Mouse (Mus musculus) intestine, embryonic 15.5 days (tissue): ENCODE data around the gene Armh1. TPM values are rescaled to one million over a fixed set of nuclear protein-coding genes. Genes with fewer than 3 reads are reported as not detected.
A peak's percentile ranks its signal among the peaks of the same experiment; 100 is the strongest.

Experiments used
- ATAC-seq: fragments of 200-750 bp; cut with Nextera tagmentation; 2 replicates; pipeline ENCODE4 v1.8.0; 2017; ENCODE audit warnings: moderate TSS enrichment, moderate library complexity
- H3K27ac ChIP-seq: fragments of 300-500 bp; sonication (generic); 2 replicates; pipeline ENCODE4 v1.5.1; 2015; ENCODE audit warnings: mild to moderate bottlenecking, inconsistent platforms
- H3K27me3 ChIP-seq: fragments of 300-500 bp; sonication (generic); replicated peaks from 2 replicates; pipeline ENCODE4 v1.6.1; 2015; ENCODE audit warnings: inconsistent platforms
- H3K36me3 ChIP-seq: fragments of 300-500 bp; sonication (generic); 2 replicates; pipeline ENCODE4 v1.6.1; 2015; ENCODE audit warnings: inconsistent platforms
- H3K4me1 ChIP-seq: fragments of 300-500 bp; sonication (generic); replicated peaks from 2 replicates; pipeline ENCODE4 v1.6.1; 2015; ENCODE audit warnings: inconsistent platforms
- H3K4me2 ChIP-seq: fragments of 300-500 bp; sonication (generic); replicated peaks from 2 replicates; pipeline ENCODE4 v1.6.1; 2015; ENCODE audit warnings: mild to moderate bottlenecking, inconsistent platforms
- H3K4me3 ChIP-seq: fragments of 300-500 bp; sonication (generic); replicated peaks from 2 replicates; pipeline ENCODE4 v1.5.1; 2015; ENCODE audit warnings: inconsistent platforms
- H3K9ac ChIP-seq: fragments of 300-500 bp; sonication (generic); 2 replicates; pipeline ENCODE4 v1.6.1; 2015; ENCODE audit warnings: inconsistent platforms
- H3K9me3 ChIP-seq: fragments of 300-500 bp; sonication (generic); 2 replicates; pipeline ENCODE4 v1.6.1; 2016; ENCODE audit warnings: inconsistent platforms
- WGBS: fragments of 180-500 bp; shearing (Covaris S2); methylation state at CpG from one replicate; pipeline ENCODE4 v1.1.7; 2015; 5-methylcytosine and 5-hydroxymethylcytosine counted together
- polyA plus RNA-seq: library from polyadenylated mRNA; unstranded; fragments of >200 nt; fragmentation: Nextera tagmentation; extraction: Ambion mirVana; gene quantifications from 2 replicates; pipeline ENCODE4 v1.2.1, GENCODE M21; 2015

Armh1 gene
- polyA plus RNA-seq, 1 experiment from 2014 or later = 0.19 TPM

GRCm38 (mm10) chr4:117280397-117280930 is 28.5 kb upstream of the Armh1 start:
- H3K36me3 ChIP-seq = peaks cover 19% of the 10 kb centered on the region
- H3K27me3 ChIP-seq = no peaks in the 10 kb centered on the region
- no peak overlapping the region for H3K4me2 ChIP-seq
- no peaks in the 10 kb centered on the region for H3K9me3 ChIP-seq
- no peak overlapping the region for H3K9ac ChIP-seq
- H3K4me1 ChIP-seq = peaks cover 44% of the 10 kb centered on the region
- 84% methylated on average over 8 of the region's 8 CpGs for WGBS
- no peak overlapping the region for H3K4me3 ChIP-seq
- H3K27ac ChIP-seq = no peak overlapping the region
- no peak for ATAC-seq

DNA sequence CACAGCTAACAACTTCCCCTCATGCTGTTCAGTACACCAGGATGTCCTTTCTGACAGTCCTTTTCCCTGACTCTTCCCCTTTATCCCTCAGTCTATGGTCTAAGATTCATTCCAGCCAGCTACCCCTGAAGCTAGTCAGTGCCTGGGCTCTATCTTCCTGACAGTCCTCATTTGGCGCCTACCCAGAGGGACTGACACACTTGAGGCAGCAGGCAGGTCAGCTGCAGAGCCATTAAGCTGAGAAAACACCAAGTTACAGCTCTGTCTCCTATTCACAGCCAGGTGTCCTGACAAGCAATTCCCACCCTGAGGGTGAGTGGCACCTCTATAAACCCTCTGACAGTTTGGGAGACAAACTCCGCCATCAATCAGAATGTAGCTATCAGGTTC is 27.3 kb upstream of the Armh1 start:
- ATAC-seq = no peak
- no peak overlapping the region for H3K27ac ChIP-seq
- H3K27me3 ChIP-seq = no peaks in the 10 kb centered on the region
- H3K9me3 ChIP-seq = no peaks in the 10 kb centered on the region; the same call in 1 of the 2 replicates
- no peak overlapping the region for H3K9ac ChIP-seq
- peaks cover 32% of the 10 kb centered on the region for H3K4me1 ChIP-seq
- no peak overlapping the region for H3K4me3 ChIP-seq
- peaks cover 22% of the 10 kb centered on the region for H3K36me3 ChIP-seq
- WGBS = 61% methylated on average over 2 of the region's 2 CpGs
- H3K4me2 ChIP-seq = no peak overlapping the region

GRCm38 (mm10) chr4:117278381-117279252 is 26.7 kb upstream of the Armh1 start:
- Histone ChIP-seq H3K4me2 (no peak overlapping the region), H3K27me3 (no peaks in the 10 kb centered on the region), H3K4me1 (peaks cover 25% of the 10 kb centered on the region), H3K4me3 (no peak overlapping the region), H3K9ac (no peak overlapping the region), H3K9me3 (no peaks in the 10 kb centered on the region; the same call in 1 of the 2 replicates), H3K27ac (no peak overlapping the region), H3K36me3 (peaks cover 26% of the 10 kb centered on the region)
- no peak for ATAC-seq
- 76% methylated on average over 10 of the region's 10 CpGs for WGBS

GRCm38 (mm10) chr4:117277687-117278086 is 25.8 kb upstream of the Armh1 start:
- ATAC-seq = no peak
- no peak overlapping the region for H3K4me2 ChIP-seq
- H3K4me1 ChIP-seq = peaks cover 23% of the 10 kb centered on the region
- 89% methylated on average over 7 of the region's 7 CpGs for WGBS
- no peaks in the 10 kb centered on the region for H3K27me3 ChIP-seq
- H3K9me3 ChIP-seq = no peaks in the 10 kb centered on the region; the same call in 1 of the 2 replicates
- no peak overlapping the region for H3K9ac ChIP-seq
- no peak overlapping the region for H3K27ac ChIP-seq
- H3K4me3 ChIP-seq = no peak overlapping the region
- H3K36me3 ChIP-seq = peaks cover 30% of the 10 kb centered on the region

GRCm38 (mm10) chr4:117277021-117277420 is 25.1 kb upstream of the Armh1 start:
- Histone ChIP-seq H3K27me3 (no peaks in the 10 kb centered on the region), H3K36me3 (peaks cover 34% of the 10 kb centered on the region), H3K9me3 (no peaks in the 10 kb centered on the region; the same call in 1 of the 2 replicates), H3K27ac (no peak overlapping the region), H3K9ac (no peak overlapping the region), H3K4me2 (no peak overlapping the region), H3K4me3 (no peak overlapping the region), H3K4me1 (peaks cover 29% of the 10 kb centered on the region)
- no peak for ATAC-seq
- 81% methylated on average over 13 of the region's 13 CpGs for WGBS

- Histone ChIP-seq H3K9me3 (no peaks in the 10 kb centered on the region; the same call in 1 of the 2 replicates), H3K27ac (no peak overlapping the region), H3K9ac (no peak overlapping the region), H3K4me1 (peaks cover 32% of the 10 kb centered on the region), H3K27me3 (no peaks in the 10 kb centered on the region), H3K36me3 (peaks cover 39% of the 10 kb centered on the region), H3K4me2 (no peak overlapping the region), H3K4me3 (no peak overlapping the region)
- ATAC-seq = no peak
- WGBS = 55% methylated on average over 17 of the region's 17 CpGs
Measured at GRCm38 (mm10) chr4:117276281-117276711, 24.4 kb upstream of the Armh1 start.

DNA sequence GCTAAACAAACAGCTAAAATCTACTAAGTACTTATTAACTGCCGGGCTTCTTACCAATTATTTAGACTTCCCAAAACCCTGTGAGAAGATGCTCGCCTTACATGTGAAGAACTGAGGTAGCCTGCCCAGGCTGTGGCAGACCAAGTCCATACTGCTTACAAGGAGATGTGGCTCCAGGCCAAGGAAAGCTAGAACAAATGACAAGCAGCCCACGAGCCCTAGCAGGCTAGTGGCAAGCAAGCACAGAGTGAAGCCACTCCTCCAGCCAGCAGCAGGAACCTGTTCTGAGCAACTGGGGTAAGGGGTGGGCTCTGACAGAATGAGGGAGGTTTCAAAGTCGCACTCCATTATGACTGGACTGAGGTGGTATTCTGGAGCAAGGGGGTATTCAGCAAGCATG is 22.8 kb upstream of the Armh1 start:
- no peak overlapping the region for H3K4me2 ChIP-seq
- H3K4me1 ChIP-seq = peaks cover 32% of the 10 kb centered on the region
- no peaks in the 10 kb centered on the region; the same call in 1 of the 2 replicates for H3K9me3 ChIP-seq
- ATAC-seq = no peak
- H3K27ac ChIP-seq = no peak overlapping the region
- H3K27me3 ChIP-seq = no peaks in the 10 kb centered on the region
- H3K4me3 ChIP-seq = no peak overlapping the region
- WGBS = 91% methylated on average over 4 of the region's 4 CpGs
- no peak overlapping the region for H3K9ac ChIP-seq
- H3K36me3 ChIP-seq = peaks cover 39% of the 10 kb centered on the region

DNA sequence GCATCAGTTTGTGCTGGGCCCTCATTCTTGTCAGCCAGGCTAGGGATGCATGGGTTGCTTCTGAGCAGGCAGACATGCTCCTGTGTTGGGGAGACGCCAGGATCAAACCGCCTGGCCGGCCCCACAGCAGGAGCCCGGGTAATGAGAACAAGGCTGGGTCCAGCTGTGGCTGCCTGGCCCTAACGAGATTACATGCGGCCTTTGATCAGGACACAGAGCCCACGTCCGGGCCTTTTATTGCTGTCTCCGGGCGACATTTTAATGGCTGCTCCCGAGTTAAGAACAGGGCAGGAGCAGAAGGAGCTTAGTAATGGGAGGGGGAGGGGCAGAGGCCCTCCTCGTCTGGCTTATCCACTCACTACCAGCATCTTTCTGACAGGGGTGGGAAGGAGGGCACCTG is 20.5 kb upstream of the Armh1 start:
- Histone ChIP-seq H3K27me3 (no peaks in the 10 kb centered on the region), H3K9ac (no peak overlapping the region), H3K4me2 (0 out of 2 replicates have a peak overlapping the region, but pooled peaks have one; percentile 4), H3K4me3 (no peak overlapping the region), H3K4me1 (peaks cover 29% of the 10 kb centered on the region), H3K9me3 (no peaks in the 10 kb centered on the region; the same call in 1 of the 2 replicates), H3K36me3 (peaks cover 33% of the 10 kb centered on the region), H3K27ac (peak overlapping the region; percentile 32; the same call in 1 of the 2 replicates)
- 17% methylated on average over 12 of the region's 12 CpGs for WGBS
- peak; percentile 79 for ATAC-seq

DNA sequence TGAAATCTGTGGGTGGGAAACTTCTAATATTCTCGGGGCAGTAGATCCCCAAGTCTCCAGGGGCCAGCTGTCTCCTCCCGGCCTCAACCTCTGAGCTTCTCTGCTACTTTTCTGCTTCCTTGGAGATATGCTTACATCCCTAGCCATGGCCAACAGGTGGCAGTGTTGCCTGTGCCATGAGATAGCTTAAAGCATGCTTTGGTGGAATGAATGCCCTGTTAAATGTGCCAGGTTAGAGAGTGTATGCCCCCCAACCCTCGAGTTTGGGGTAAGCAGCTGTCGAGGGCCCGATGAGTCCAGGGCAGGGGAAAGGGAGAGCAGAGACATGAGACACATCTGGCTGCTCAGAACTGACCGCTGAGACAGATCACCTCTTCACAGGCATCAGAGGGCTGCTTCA is 18.4 kb upstream of the Armh1 start:
- no peak overlapping the region for H3K9ac ChIP-seq
- H3K4me3 ChIP-seq = no peak overlapping the region
- H3K4me2 ChIP-seq = no peak overlapping the region
- H3K4me1 ChIP-seq = peaks cover 15% of the 10 kb centered on the region
- H3K27ac ChIP-seq = no peak overlapping the region
- H3K27me3 ChIP-seq = no peaks in the 10 kb centered on the region
- 10% methylated on average over 6 of the region's 6 CpGs for WGBS
- no peaks in the 10 kb centered on the region; the same call in 1 of the 2 replicates for H3K9me3 ChIP-seq
- peak; percentile 26; the same call in 1 of the 2 replicates for ATAC-seq
- H3K36me3 ChIP-seq = peaks cover 25% of the 10 kb centered on the region

- peaks cover 12% of the 10 kb centered on the region for H3K4me1 ChIP-seq
- ATAC-seq = no peak
- no peak overlapping the region for H3K27ac ChIP-seq
- H3K4me2 ChIP-seq = no peak overlapping the region
- H3K36me3 ChIP-seq = peaks cover 11% of the 10 kb centered on the region
- no peak overlapping the region for H3K4me3 ChIP-seq
- H3K9ac ChIP-seq = no peak overlapping the region
- H3K9me3 ChIP-seq = no peaks in the 10 kb centered on the region
- 83% methylated on average over 25 of the region's 25 CpGs for WGBS
- no peaks in the 10 kb centered on the region for H3K27me3 ChIP-seq
Measured at GRCm38 (mm10) chr4:117267831-117268437, 16.0 kb upstream of the Armh1 start.

DNA sequence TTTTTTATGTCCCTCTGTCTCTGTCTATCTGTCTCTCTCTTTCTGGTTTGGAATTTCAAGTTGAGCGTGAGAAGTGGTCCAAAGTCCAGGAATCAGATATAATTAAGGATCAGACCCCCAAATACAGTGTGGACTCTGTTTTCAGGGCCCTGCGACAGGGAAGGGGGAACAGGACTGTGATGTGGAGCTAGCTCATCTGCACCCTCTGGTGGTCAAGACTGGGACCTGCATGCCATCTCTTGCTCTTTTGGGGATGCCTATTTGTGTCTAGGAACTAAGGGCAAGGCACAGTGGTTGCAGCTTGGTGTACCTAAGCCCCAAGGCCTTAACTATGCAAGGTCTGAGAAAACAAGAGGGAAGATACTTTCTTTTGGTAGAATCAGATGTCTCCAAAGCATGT is 15.4 kb upstream of the Armh1 start:
- 12% methylated on average over 2 of the region's 2 CpGs for WGBS
- peaks cover 7% of the 10 kb centered on the region for H3K4me1 ChIP-seq
- no peaks in the 10 kb centered on the region for H3K27me3 ChIP-seq
- ATAC-seq = no peak; the same call in 1 of the 2 replicates
- H3K27ac ChIP-seq = no peak overlapping the region
- no peaks in the 10 kb centered on the region for H3K9me3 ChIP-seq
- H3K36me3 ChIP-seq = peaks cover 7% of the 10 kb centered on the region; the same call in 1 of the 2 replicates
- no peak overlapping the region for H3K4me3 ChIP-seq
- H3K9ac ChIP-seq = no peak overlapping the region
- no peak overlapping the region for H3K4me2 ChIP-seq

DNA sequence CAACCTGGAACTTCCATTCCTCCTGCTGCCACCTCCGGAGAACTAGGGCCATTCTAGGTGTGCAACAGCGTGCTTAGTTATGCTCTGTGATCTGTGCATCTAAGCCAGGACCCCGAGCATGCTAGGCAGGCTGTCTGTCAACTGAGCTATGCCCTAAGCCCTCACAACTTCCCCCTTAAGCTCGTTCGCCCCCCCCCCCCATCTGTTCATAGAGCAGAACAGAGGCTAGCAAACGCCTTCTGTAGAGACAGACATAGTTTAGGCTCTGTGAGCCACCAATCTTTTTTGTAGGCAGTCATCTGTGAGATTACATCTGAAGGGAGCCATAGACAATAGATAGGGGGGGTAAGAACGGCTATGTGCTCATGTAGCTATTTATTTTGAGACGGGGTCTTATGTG is 11.1 kb upstream of the Armh1 start:
- WGBS = 67% methylated on average over 8 of the region's 8 CpGs
- Histone ChIP-seq H3K4me3 (no peak overlapping the region), H3K27ac (no peak overlapping the region), H3K9me3 (no peaks in the 10 kb centered on the region), H3K4me2 (no peak overlapping the region), H3K4me1 (peaks cover 2% of the 10 kb centered on the region; the same call in 1 of the 2 replicates), H3K9ac (no peak overlapping the region), H3K27me3 (no peaks in the 10 kb centered on the region), H3K36me3 (no peaks in the 10 kb centered on the region)
- ATAC-seq = no peak
